Mouse (Mus musculus): ENCODE results near the gene Gm10197. TPM values are rescaled to one million over a fixed set of nuclear protein-coding genes. Genes with fewer than 3 reads are reported as not detected.

The Gm10197 gene
- not detected for total RNA-seq (2023)

DNA sequence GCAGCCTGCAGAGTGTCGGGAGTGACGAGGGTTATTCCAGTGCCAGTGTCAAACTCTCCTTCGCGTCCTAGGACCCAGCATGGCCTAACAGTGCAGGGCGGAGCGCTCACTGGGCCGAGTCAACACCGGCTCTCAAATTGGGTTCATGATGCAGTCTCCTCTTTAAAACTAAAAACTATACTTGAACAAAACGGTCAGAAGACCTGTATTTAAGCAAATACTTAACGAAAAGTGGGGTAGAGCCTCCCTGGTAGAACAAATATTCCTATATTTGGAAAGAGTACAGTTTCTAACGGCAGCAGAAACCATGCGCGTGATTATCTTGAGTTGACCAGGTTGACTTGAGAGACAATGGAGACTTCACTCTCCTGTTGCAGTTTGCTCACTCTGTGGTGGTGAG is at the start of gene Gm10197:
Gene Gm10197, minus strand, starts transcription at position 101 of the 400 bp plus-strand sequence.

DNA sequence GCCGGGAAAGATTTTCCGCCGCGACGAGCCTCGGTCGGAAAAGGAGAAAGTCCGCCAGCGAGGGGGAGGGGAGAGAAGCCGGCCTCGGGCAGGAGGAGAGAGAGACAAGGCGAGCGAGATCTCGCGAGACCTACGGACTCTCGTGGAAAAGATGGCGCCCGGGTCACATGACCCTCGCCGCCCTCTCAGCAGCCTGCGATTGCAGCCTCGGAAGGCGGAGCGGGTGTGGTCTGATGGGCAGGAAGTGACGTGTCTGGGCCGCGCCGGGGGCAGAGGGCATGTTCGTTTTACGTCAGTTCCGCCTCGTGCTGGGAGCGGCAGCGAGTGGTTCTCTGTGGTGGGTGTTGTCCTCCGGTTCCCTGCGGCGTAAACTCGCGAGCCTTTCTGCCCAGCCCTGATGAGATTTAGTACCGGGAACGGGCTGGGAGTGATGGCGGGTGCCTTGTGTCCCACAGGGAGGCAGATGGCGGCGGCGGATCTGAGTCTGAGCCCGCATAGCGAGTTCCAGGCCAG is 19.0 kb upstream of the Gm10197 start, which contains the start of gene Smndc1:
Gene Smndc1, minus strand, starts transcription at position 84 of the 513 bp plus-strand sequence.

Other genes starting within 250 kb of the Gm10197 start
- gene Add3, start 231.3 kb downstream of the Gm10197 start, total RNA-seq (2023) = 100 to 1,000 TPM; 304 to 339 TPM
- gene Mxi1, start 61.2 kb downstream of the Gm10197 start, total RNA-seq (2023) = 10 to 100 TPM; 13.1 to 15.7 TPM
- 100 to 1,000 TPM in 1 of 2 experiments, 10 to 100 TPM in 1; 99.8 to 105 TPM for gene Smndc1, start 18.8 kb upstream of the Gm10197 start, total RNA-seq (2023)
- 10 to 100 TPM; 59.5 to 66.9 TPM for gene Dusp5, start 157.3 kb upstream of the Gm10197 start, total RNA-seq (2023)
- 10 to 100 TPM; 24.3 to 32.8 TPM for gene Nutf2-ps1, start 217.3 kb upstream of the Gm10197 start, total RNA-seq (2023)
- gene Smc3, start 228.6 kb upstream of the Gm10197 start, total RNA-seq (2023) = 10 to 100 TPM; 57.7 to 66.3 TPM